Mouse (Mus musculus): ENCODE data around the gene Ufsp1. TPM values are rescaled to one million over a fixed set of nuclear protein-coding genes. Genes with fewer than 3 reads are reported as not detected.

Ufsp1 gene
- polyA plus RNA-seq, 1 experiment from 2014 or later, result 9.6 TPM

- H3K9me3 ChIP-seq (replicated peaks), result no peaks in the 10 kb centered on the region
- 94% methylated on average over 1 of the region's 1 CpGs for WGBS
- no peak overlapping the region for H3K4me3 ChIP-seq
- H3K27ac ChIP-seq (replicated peaks), result no peak overlapping the region
- DNase-seq (ENCODE audit: low spot score), result no peak
- peaks cover 22% of the 10 kb centered on the region for H3K4me1 ChIP-seq
- no peaks in the 10 kb centered on the region; the same call in 1 of the 2 replicates for H3K27me3 ChIP-seq (ENCODE audit: low read depth, poor library complexity, severe bottlenecking)
- peaks cover 50% of the 10 kb centered on the region for H3K36me3 ChIP-seq
Measured at GRCm38 (mm10) chr5:137318570-137318969, 24.1 kb downstream of the Ufsp1 start.

GRCm38 (mm10) chr5:137320996-137321395 lies 26.6 kb downstream of the Ufsp1 start:
- Histone ChIP-seq H3K36me3 (peaks cover 68% of the 10 kb centered on the region), H3K4me1 (no peaks in the 10 kb centered on the region), H3K4me3 (no peak overlapping the region), H3K27ac (replicated peaks) (no peak overlapping the region), H3K9me3 (replicated peaks) (no peaks in the 10 kb centered on the region), H3K27me3 (ENCODE audit: low read depth, poor library complexity, severe bottlenecking) (no peaks in the 10 kb centered on the region)
- no peak for DNase-seq (ENCODE audit: low spot score)
- 96% methylated on average over 3 of the region's 3 CpGs for WGBS

- DNase-seq (ENCODE audit: low spot score), result no peak
- 82% methylated on average over 7 of the region's 7 CpGs for WGBS
Measured at GRCm38 (mm10) chr5:137330910-137331309, 36.5 kb downstream of the Ufsp1 start.

GRCm38 (mm10) chr5:137332857-137333511 lies 38.6 kb downstream of the Ufsp1 start:
- Histone ChIP-seq H3K4me1 (peaks cover 30% of the 10 kb centered on the region), H3K27ac (replicated peaks) (peak overlapping the region; percentile 87), H3K9me3 (replicated peaks) (no peaks in the 10 kb centered on the region), H3K27me3 (ENCODE audit: low read depth, poor library complexity, severe bottlenecking) (no peaks in the 10 kb centered on the region), H3K36me3 (peaks cover 11% of the 10 kb centered on the region; the same call in 1 of the 2 replicates), H3K4me3 (peak overlapping the region; percentile 76)
- no peak for DNase-seq (ENCODE audit: low spot score)
- 22% methylated on average over 15 of the region's 15 CpGs for WGBS

More at GRCm38 (mm10) chr5:137330910-137331309, 36.5 kb downstream of the Ufsp1 start:
- no peak overlapping the region for H3K4me3 ChIP-seq
- H3K4me1 ChIP-seq, result peaks cover 22% of the 10 kb centered on the region
- peaks cover 28% of the 10 kb centered on the region for H3K36me3 ChIP-seq
- H3K27me3 ChIP-seq (ENCODE audit: low read depth, poor library complexity, severe bottlenecking), result no peaks in the 10 kb centered on the region
- H3K9me3 ChIP-seq (replicated peaks), result no peaks in the 10 kb centered on the region
- no peak overlapping the region for H3K27ac ChIP-seq (replicated peaks)

- 0 out of 2 replicates have a peak, but pooled peaks cover 5% of the 10 kb centered on the region for H3K36me3 ChIP-seq
- H3K27me3 ChIP-seq (ENCODE audit: low read depth, poor library complexity, severe bottlenecking), result no peaks in the 10 kb centered on the region
- H3K9me3 ChIP-seq (replicated peaks), result no peaks in the 10 kb centered on the region
- peak within 1 kb of the TSS; percentile 87 for H3K27ac ChIP-seq (replicated peaks)
- H3K4me3 ChIP-seq, result peak within 1 kb of the TSS; percentile 76
- under 1% methylated on average over 44 of the region's 44 CpGs for WGBS
- DNase-seq (ENCODE audit: low spot score), result peak; percentile 91
- H3K4me1 ChIP-seq, result peaks cover 36% of the 10 kb centered on the region
Measured at GRCm38 (mm10) chr5:137333512-137334174, 39.2 kb downstream of the Ufsp1 start, which contains the start of gene Slc12a9. Gene Slc12a9, minus strand, starts transcription at chr5:137333597.

GRCm38 (mm10) chr5:137334317-137334716 lies 39.9 kb downstream of the Ufsp1 start:
- no peak for DNase-seq (ENCODE audit: low spot score)
- 0 out of 2 replicates have a peak, but pooled peaks cover 4% of the 10 kb centered on the region for H3K36me3 ChIP-seq
- H3K9me3 ChIP-seq (replicated peaks), result no peaks in the 10 kb centered on the region
- no peaks in the 10 kb centered on the region for H3K27me3 ChIP-seq (ENCODE audit: low read depth, poor library complexity, severe bottlenecking)
- peak overlapping the region; percentile 76 for H3K4me3 ChIP-seq
- peaks cover 42% of the 10 kb centered on the region for H3K4me1 ChIP-seq
- WGBS, result 61% methylated on average over 10 of the region's 10 CpGs
- no peak overlapping the region for H3K27ac ChIP-seq (replicated peaks)

- peaks cover 50% of the 10 kb centered on the region for H3K4me1 ChIP-seq
- H3K36me3 ChIP-seq, result 0 out of 2 replicates have a peak, but pooled peaks cover 4% of the 10 kb centered on the region
- H3K27ac ChIP-seq (replicated peaks), result no peak overlapping the region
- no peak for DNase-seq (ENCODE audit: low spot score)
- H3K27me3 ChIP-seq (ENCODE audit: low read depth, poor library complexity, severe bottlenecking), result no peaks in the 10 kb centered on the region
- no peaks in the 10 kb centered on the region for H3K9me3 ChIP-seq (replicated peaks)
- WGBS, result 78% methylated on average over 6 of the region's 6 CpGs
- H3K4me3 ChIP-seq, result no peak overlapping the region
Measured at GRCm38 (mm10) chr5:137335066-137335465, 40.6 kb downstream of the Ufsp1 start.

GRCm38 (mm10) chr5:137337190-137337589 lies 42.8 kb downstream of the Ufsp1 start:
- H3K36me3 ChIP-seq, result no peaks in the 10 kb centered on the region
- no peak for DNase-seq (ENCODE audit: low spot score)
- H3K27ac ChIP-seq (replicated peaks), result no peak overlapping the region; the same call in 1 of the 2 replicates
- H3K27me3 ChIP-seq (ENCODE audit: low read depth, poor library complexity, severe bottlenecking), result no peaks in the 10 kb centered on the region
- no peaks in the 10 kb centered on the region for H3K9me3 ChIP-seq (replicated peaks)
- H3K4me3 ChIP-seq, result no peak overlapping the region
- H3K4me1 ChIP-seq, result peaks cover 49% of the 10 kb centered on the region
- 62% methylated on average over 8 of the region's 8 CpGs for WGBS

- peak overlapping the region; percentile 90 for H3K27ac ChIP-seq (replicated peaks)
- no peaks in the 10 kb centered on the region for H3K27me3 ChIP-seq (ENCODE audit: low read depth, poor library complexity, severe bottlenecking)
- H3K36me3 ChIP-seq, result no peaks in the 10 kb centered on the region
- WGBS, result under 1% methylated on average over 19 of the region's 19 CpGs
- peaks cover 38% of the 10 kb centered on the region for H3K4me1 ChIP-seq
- H3K4me3 ChIP-seq, result peak overlapping the region; percentile 57
- DNase-seq (ENCODE audit: low spot score), result peak; percentile 86
- H3K9me3 ChIP-seq (replicated peaks), result no peaks in the 10 kb centered on the region
Measured at GRCm38 (mm10) chr5:137338256-137338655, 43.8 kb downstream of the Ufsp1 start.

- DNase-seq (ENCODE audit: low spot score), result peak; percentile 42
- WGBS, result 1% methylated on average over 11 of the region's 11 CpGs
Measured at GRCm38 (mm10) chr5:137338663-137339289, 44.3 kb downstream of the Ufsp1 start.

GRCm38 (mm10) chr5:137339290-137339979 lies 45.0 kb downstream of the Ufsp1 start:
- H3K27me3 ChIP-seq (ENCODE audit: low read depth, poor library complexity, severe bottlenecking), result no peaks in the 10 kb centered on the region
- DNase-seq (ENCODE audit: low spot score), result peak; percentile 42
- H3K36me3 ChIP-seq, result no peaks in the 10 kb centered on the region
- peaks cover 30% of the 10 kb centered on the region for H3K4me1 ChIP-seq
- no peaks in the 10 kb centered on the region for H3K9me3 ChIP-seq (replicated peaks)
- H3K4me3 ChIP-seq, result peak overlapping the region; percentile 57
- peak overlapping the region; percentile 90 for H3K27ac ChIP-seq (replicated peaks)
- 7% methylated on average over 22 of the region's 22 CpGs for WGBS

More at GRCm38 (mm10) chr5:137338663-137339289, 44.3 kb downstream of the Ufsp1 start:
- Histone ChIP-seq H3K4me1 (peaks cover 33% of the 10 kb centered on the region), H3K36me3 (no peaks in the 10 kb centered on the region), H3K27ac (replicated peaks) (peak overlapping the region; percentile 90), H3K9me3 (replicated peaks) (no peaks in the 10 kb centered on the region), H3K27me3 (ENCODE audit: low read depth, poor library complexity, severe bottlenecking) (no peaks in the 10 kb centered on the region), H3K4me3 (peak overlapping the region; percentile 57)

GRCm38 (mm10) chr5:137340222-137340621 lies 45.8 kb downstream of the Ufsp1 start:
- no peaks in the 10 kb centered on the region for H3K9me3 ChIP-seq (replicated peaks)
- peak overlapping the region; percentile 90 for H3K27ac ChIP-seq (replicated peaks)
- H3K4me1 ChIP-seq, result peaks cover 31% of the 10 kb centered on the region
- 76% methylated on average over 6 of the region's 6 CpGs for WGBS
- no peaks in the 10 kb centered on the region for H3K36me3 ChIP-seq
- no peaks in the 10 kb centered on the region for H3K27me3 ChIP-seq (ENCODE audit: low read depth, poor library complexity, severe bottlenecking)
- no peak for DNase-seq (ENCODE audit: low spot score)
- no peak overlapping the region for H3K4me3 ChIP-seq

All from midbrain, embryonic 10.5 days (tissue).